Mouse (Mus musculus) megakaryocyte progenitor cell, adult 5-6 weeks (primary cell): ENCODE measurements around the gene Uggt2. TPM values are rescaled to one million over a fixed set of nuclear protein-coding genes. Genes with fewer than 3 reads are reported as not detected.
"Not testable (repeated sequence)": the region's sequence is repeated elsewhere in the genome, so short reads cannot be mapped to it uniquely, and the experiment has no call there.

Source experiments
- ATAC-seq: replicated peaks from 2 replicates; pipeline ENCODE4 v1.8.0; 2016; ENCODE audit warnings: mild to moderate bottlenecking, moderate TSS enrichment, inconsistent platforms; ENCODE audit not compliant: poor library complexity
- total RNA-seq, 2 experiments: library from RNA; stranded (forward) in 1 of 2; stranded (reverse) in 1 of 2; fragments of 157-497, 149-512 nt in 1 of 2; fragments of 200-1000 nt in 1 of 2; gene quantifications; 2 replicates each; pipeline versions ENCODE4 v1.2.3 to v1.2.4; 2015 to 2017

Uggt2 gene
- total RNA-seq, 2 experiments from 2014 or later: 1.5 to 3.3 TPM

- peak; percentile 77 for ATAC-seq
Measured at GRCm38 (mm10) chr14:118982429-118983045, 116.7 kb downstream of the Uggt2 start.

GRCm38 (mm10) chr14:118981711-118982428 is 117.4 kb downstream of the Uggt2 start:
- ATAC-seq: not testable (repeated sequence)

GRCm38 (mm10) chr14:118980890-118981289 is 118.3 kb downstream of the Uggt2 start:
- ATAC-seq: peak; percentile 45

- ATAC-seq: no peak
Measured at GRCm38 (mm10) chr14:118980358-118980757, 118.9 kb downstream of the Uggt2 start.

- no peak for ATAC-seq
Measured at GRCm38 (mm10) chr14:118979571-118980325, 119.5 kb downstream of the Uggt2 start.

- ATAC-seq: no peak
Measured at GRCm38 (mm10) chr14:118977136-118977816, 122.0 kb downstream of the Uggt2 start.

GRCm38 (mm10) chr14:118972268-118972667 is 127.0 kb downstream of the Uggt2 start:
- no peak for ATAC-seq

GRCm38 (mm10) chr14:118967646-118968045 is 131.6 kb downstream of the Uggt2 start:
- no peak for ATAC-seq

GRCm38 (mm10) chr14:118965356-118966000 is 133.8 kb downstream of the Uggt2 start:
- ATAC-seq: no peak

GRCm38 (mm10) chr14:118958010-118958409 is 141.2 kb downstream of the Uggt2 start:
- ATAC-seq: no peak

- no peak for ATAC-seq
Measured at GRCm38 (mm10) chr14:118951912-118952583, 147.2 kb downstream of the Uggt2 start.

- ATAC-seq: no peak
Measured at GRCm38 (mm10) chr14:118948841-118949240, 150.4 kb downstream of the Uggt2 start.

GRCm38 (mm10) chr14:118944702-118945101 is 154.5 kb downstream of the Uggt2 start:
- peak; percentile 60 for ATAC-seq

- no peak for ATAC-seq
Measured at GRCm38 (mm10) chr14:118942076-118942475, 157.2 kb downstream of the Uggt2 start.

- no peak for ATAC-seq
Measured at GRCm38 (mm10) chr14:118940796-118941495, 158.3 kb downstream of the Uggt2 start.

- peak; percentile 16 for ATAC-seq
Measured at GRCm38 (mm10) chr14:118938551-118938950, 160.7 kb downstream of the Uggt2 start.

GRCm38 (mm10) chr14:118937533-118938492 is 161.4 kb downstream of the Uggt2 start, which contains the start of gene Dnajc3:
Dnajc3 (plus strand) TSS chr14:118937976.
- ATAC-seq: peak; percentile 91

GRCm38 (mm10) chr14:118936952-118937351 is 162.3 kb downstream of the Uggt2 start:
- no peak for ATAC-seq
